Mouse (Mus musculus) right cerebral cortex, adult 18-20 months (tissue): ENCODE data around the gene Gjc3.
"Not testable (repeated sequence)": the region's sequence is repeated elsewhere in the genome, so short reads cannot be mapped to it uniquely, and the experiment has no call there.

Source experiments
- DNase-seq: peaks from one replicate; pipeline ENCODE4 v3.0.0; 2022; ENCODE audit warnings: mixed read lengths

The Gjc3 gene

DNA sequence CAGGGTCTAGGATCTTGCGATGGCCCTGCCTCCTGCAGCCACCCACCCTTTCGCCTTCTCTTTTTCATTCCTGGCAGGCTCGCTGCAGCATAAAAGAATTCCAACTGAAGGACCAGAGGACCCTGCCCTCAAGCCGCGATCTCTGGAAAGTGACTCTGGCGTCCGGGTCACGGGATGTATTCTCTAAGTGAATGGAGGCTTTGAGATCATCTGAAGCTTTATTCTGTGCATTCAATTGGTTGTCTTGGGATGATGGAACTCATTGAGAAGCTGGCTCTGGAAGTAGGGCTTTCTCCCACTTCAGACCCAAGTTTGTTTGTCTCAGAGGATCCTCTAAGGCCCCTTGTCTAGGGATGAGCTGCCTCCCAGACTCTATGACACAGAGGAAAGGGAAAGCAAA is at the start of gene Gjc3:
TSS of gene Gjc3 (minus strand) at position 154 of the 400 bp plus-strand sequence.
- DNase-seq: peak; percentile 20

- no peak for DNase-seq
These were observed 49.5 kb upstream of the Gjc3 start for GRCm38 (mm10) chr5:138012382-138012781.

- no peak for DNase-seq
These were observed 46.5 kb upstream of the Gjc3 start for GRCm38 (mm10) chr5:138009437-138009836.

DNA sequence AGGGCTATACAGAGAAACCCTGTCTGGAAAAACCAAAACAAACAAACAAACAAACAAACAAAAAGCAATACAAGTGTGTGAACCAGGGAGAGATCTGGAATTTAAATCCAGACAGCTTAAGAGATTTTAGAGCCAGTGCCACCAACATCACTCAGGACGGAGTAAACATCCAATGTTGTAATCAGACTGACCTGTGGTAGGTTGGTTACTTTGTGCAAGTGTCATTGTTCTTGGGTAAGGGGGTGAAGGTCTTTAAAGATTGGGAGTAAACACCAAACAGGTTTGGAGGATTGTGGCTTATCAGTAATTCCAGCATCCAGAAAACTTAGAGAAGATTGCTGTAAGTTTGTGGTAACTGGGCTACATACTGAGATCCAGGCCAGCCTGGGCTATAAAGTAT is 23.5 kb upstream of the Gjc3 start:
- DNase-seq: no peak

- DNase-seq: no peak
These were observed 18.4 kb upstream of the Gjc3 start, which contains the start of gene Azgp1 for GRCm38 (mm10) chr5:137981300-137981699. Gene Azgp1 (plus strand): TSS chr5:137981520.

DNA sequence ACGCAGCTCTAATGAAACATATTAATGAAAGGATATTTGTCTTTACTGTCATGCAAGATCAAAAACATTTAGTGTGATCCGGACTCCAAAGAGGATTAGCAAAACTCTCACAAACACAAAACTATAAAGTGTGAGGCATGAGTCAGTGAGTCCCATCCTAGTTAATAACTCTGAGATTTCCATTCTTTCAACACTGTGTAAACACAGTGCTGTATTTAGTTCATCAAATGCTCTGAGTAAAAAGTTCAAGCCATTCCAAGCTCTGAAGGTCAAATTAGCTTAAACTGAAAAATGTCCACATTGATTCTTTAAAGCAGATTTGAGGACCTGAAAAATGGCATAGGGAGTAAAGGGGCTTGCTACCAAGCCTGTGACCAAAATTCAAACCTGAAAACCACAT is 16.2 kb upstream of the Gjc3 start:
- no peak for DNase-seq

- DNase-seq: no peak
These were observed 14.4 kb upstream of the Gjc3 start for GRCm38 (mm10) chr5:137977291-137977690.

- no peak for DNase-seq
These were observed 12.5 kb upstream of the Gjc3 start for GRCm38 (mm10) chr5:137975434-137975833.

GRCm38 (mm10) chr5:137974724-137975123 is 11.8 kb upstream of the Gjc3 start:
- no peak for DNase-seq

DNA sequence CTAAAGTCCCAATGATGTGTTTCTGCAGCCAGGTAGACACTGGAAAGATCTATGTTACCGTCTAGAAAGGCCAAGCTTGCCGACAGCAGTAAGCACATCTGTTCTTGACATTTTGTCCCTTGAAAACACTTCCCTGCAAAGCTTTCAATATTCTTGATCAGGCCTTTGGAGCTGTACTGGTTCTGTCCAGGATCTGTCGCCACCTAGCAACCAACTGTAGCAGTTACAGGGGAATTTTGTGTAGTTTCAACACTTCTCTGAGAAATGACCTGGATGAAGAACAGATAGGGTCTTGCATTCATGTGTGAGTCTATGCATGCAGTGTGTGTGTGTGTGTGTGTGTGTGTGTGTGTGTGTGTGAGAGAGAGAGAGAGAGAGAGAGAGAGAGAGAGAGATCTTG is 10.8 kb upstream of the Gjc3 start:
- peak; percentile 8 for DNase-seq

DNA sequence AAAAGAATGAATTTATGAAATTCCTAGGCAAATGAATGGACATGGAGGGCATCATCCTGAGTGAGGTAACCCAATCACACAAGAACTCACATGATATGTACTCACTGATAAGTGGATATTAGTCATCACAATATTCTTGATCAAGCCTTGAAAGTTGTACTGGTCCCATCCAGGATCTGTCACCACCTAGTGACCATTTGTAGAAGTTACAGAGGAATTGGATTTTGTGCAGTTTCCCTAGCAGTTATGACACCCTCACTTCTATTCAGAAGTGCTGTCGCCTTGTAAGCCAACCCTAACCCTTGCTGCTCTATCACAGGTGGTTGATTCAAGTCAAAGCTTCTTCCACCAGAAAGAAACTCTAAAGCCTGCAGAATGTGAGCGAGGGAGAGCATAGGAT is 10.3 kb upstream of the Gjc3 start:
- no peak for DNase-seq

DNA sequence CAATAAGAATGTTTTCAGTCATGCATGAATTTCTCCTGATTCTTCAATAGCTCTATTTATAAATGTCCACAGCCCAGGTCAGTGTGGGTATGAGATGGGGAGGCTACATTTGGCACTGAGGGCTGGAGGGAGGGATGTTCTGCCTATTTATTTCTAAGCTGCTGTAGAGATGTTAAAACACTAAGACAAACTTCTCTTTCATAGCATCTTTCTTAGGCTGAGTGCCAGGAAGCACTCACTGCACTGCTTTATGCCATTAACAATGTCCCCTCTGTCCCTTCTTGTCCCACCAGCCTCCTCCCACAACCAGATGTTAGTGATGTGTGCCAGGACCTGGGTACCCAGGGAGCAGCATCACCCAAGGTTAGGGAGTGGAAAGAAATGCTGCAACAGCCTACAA is 3.6 kb upstream of the Gjc3 start:
- peak; percentile 28 for DNase-seq

GRCm38 (mm10) chr5:137956404-137956803 is 6.5 kb downstream of the Gjc3 start:
- DNase-seq: no peak

- peak; percentile 18 for DNase-seq
These were observed 11.7 kb downstream of the Gjc3 start for GRCm38 (mm10) chr5:137951218-137951617.

GRCm38 (mm10) chr5:137947303-137947702 is 15.6 kb downstream of the Gjc3 start:
- DNase-seq: no peak

- DNase-seq: no peak
These were observed 19.8 kb downstream of the Gjc3 start for GRCm38 (mm10) chr5:137943133-137943532.

GRCm38 (mm10) chr5:137940948-137941347 is 21.9 kb downstream of the Gjc3 start:
- no peak for DNase-seq

DNA sequence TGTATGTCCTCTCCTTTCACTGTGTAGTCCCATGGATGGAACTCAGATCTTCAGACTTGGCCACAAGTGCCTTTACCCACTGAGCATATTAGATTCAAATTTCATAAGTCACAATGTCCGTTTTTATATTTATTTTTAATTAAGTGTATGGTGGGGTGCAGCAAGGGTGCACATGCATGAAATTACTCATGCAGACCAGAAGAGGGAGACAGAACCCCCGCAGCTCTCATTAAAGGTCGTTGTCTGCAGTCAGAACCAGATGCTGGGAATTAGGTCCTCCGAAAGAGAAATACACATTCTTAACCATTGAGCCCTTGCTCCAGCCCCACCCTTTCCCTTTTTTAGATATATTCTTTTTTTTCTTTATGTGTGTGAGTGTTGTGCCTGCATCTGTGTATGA is 25.7 kb downstream of the Gjc3 start:
- no peak for DNase-seq

DNA sequence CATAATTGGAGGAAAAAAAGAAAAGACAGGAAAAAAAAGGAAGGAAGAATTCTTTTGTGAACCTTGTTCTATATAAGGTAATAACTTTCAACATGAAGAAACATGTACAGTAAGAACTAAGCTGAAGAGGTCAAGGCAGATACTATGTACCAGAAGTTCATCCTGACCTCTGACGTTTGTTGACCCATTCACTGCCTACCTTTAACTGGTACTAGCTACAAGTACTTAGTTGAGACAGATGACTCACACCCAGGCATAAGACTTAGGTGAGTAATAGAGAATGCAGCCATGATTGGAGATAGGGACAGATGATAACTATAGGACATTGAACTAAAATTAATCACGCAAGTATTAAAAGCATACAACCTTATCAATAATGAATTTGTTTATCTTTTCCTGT is 26.4 kb downstream of the Gjc3 start:
- DNase-seq: no peak

DNA sequence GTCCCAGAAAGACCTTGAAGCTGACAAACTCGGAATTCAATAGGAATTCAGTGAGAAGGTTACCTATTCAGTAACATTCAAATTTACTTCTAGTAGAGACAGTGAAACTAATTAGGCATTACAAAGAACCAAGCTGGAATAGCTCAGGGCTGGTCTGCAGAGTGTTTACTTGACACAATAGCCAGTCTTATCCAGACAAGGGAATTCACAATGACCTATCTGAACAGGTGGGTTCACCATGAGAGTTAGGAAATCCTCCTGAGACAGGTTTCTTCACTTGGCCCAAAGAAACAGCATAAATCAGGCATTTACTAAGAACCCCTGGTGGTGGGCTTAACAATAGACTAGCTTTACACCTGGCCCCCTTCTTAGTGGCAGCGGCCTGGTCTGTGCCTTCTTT is 29.0 kb downstream of the Gjc3 start:
- DNase-seq: not testable (repeated sequence)

GRCm38 (mm10) chr5:137928439-137928838 is 34.5 kb downstream of the Gjc3 start:
- DNase-seq: no peak

GRCm38 (mm10) chr5:137922171-137922570 is 40.7 kb downstream of the Gjc3 start:
- no peak for DNase-seq

DNA sequence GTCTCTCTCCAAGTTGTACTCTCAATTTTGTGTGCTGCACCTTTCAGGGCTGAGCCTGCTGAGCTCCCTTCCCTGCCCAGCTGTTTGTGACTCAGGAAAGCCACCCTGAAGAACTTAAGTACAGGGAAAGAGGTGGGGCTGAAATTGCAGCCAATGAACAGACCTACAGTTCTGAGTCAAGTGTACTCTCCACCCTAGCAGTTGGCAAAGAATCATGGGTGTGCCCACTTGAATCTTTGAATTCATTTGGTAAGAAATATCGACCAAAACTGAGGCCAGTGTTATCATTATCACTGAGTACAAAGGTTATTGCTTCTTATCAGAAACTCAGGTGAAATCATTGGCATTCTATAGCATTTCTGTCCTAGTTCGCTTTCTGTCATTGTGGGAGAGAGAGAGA is 41.4 kb downstream of the Gjc3 start, which contains the start of gene Cyp3a13:
TSS of gene Cyp3a13 (minus strand) at position 88 of the 400 bp plus-strand sequence.
- DNase-seq: no peak

- DNase-seq: no peak
These were observed 47.3 kb downstream of the Gjc3 start for GRCm38 (mm10) chr5:137915550-137915949.

- no peak for DNase-seq
These were observed 48.4 kb downstream of the Gjc3 start for GRCm38 (mm10) chr5:137914508-137914907.
